Mouse (Mus musculus) liver, adult 2 months (tissue): ENCODE measurements around the gene Vpreb3.

Experiments used
- CTCF ChIP-seq: fragments of 200-500 bp; IDR thresholded peaks from 2 replicates; pipeline ENCODE4 v1.5.1; 2011; ENCODE audit warnings: low read depth, low read length, control low read depth
- POLR2A ChIP-seq: fragments of 200-500 bp; IDR thresholded peaks from 2 replicates; pipeline ENCODE4 v1.6.1; 2011; ENCODE audit warnings: low read length, control low read depth; ENCODE audit not compliant: insufficient read depth; ENCODE audit errors: extremely low read depth

- TF ChIP-seq CTCF (no peak), POLR2A (no peak)
These were observed 47.7 kb downstream of the Vpreb3 start for GRCm38 (mm10) chr10:75990430-75991042.
